Mouse (Mus musculus): Measurements from ENCODE around the gene Arl8b. TPM values are rescaled to one million over a fixed set of nuclear protein-coding genes. Genes with fewer than 3 reads are reported as not detected.

Arl8b gene
- polyA plus RNA-seq, 1 experiment from 2014 or later: 124 TPM

- Histone ChIP-seq H3K9ac (no peak overlapping the region), H3K36me3 (replicated peaks; ENCODE audit: control insufficient read depth, insufficient read depth) (no peaks in the 10 kb centered on the region), H3K4me3 (replicated peaks; ENCODE audit: low read length) (no peak overlapping the region), H3K27ac (no peak overlapping the region), H3K27me3 (ENCODE audit: control insufficient read depth, insufficient read depth, low read length) (no peaks in the 10 kb centered on the region), H3K9me3 (ENCODE audit: control insufficient read depth, low read length) (no peaks in the 10 kb centered on the region), H3K4me1 (replicated peaks; ENCODE audit: control insufficient read depth, insufficient read depth, low read length) (no peaks in the 10 kb centered on the region), H3K4me2 (replicated peaks) (no peak overlapping the region)
- ATAC-seq (ENCODE audit: low FRiP score) (no peak), DNase-seq (ENCODE audit: low spot score) (no peak)
- 92% methylated on average over 7 of the region's 7 CpGs for WGBS
Measured at GRCm38 (mm10) chr6:108755936-108756335, 27.0 kb upstream of the Arl8b start.

GRCm38 (mm10) chr6:108758997-108759697 lies 23.8 kb upstream of the Arl8b start:
- Histone ChIP-seq H3K36me3 (replicated peaks; ENCODE audit: control insufficient read depth, insufficient read depth) (no peaks in the 10 kb centered on the region), H3K27me3 (ENCODE audit: control insufficient read depth, insufficient read depth, low read length) (no peaks in the 10 kb centered on the region), H3K4me2 (replicated peaks) (no peak overlapping the region), H3K4me1 (replicated peaks; ENCODE audit: control insufficient read depth, insufficient read depth, low read length) (no peaks in the 10 kb centered on the region), H3K9ac (no peak overlapping the region), H3K4me3 (replicated peaks; ENCODE audit: low read length) (no peak overlapping the region), H3K9me3 (ENCODE audit: control insufficient read depth, low read length) (no peaks in the 10 kb centered on the region), H3K27ac (no peak overlapping the region)
- 74% methylated on average over 10 of the region's 10 CpGs for WGBS
- ATAC-seq (ENCODE audit: low FRiP score) (no peak), DNase-seq (ENCODE audit: low spot score) (no peak)

GRCm38 (mm10) chr6:108759698-108760039 lies 23.2 kb upstream of the Arl8b start:
- Histone ChIP-seq H3K9ac (no peak overlapping the region), H3K27ac (no peak overlapping the region), H3K4me1 (replicated peaks; ENCODE audit: control insufficient read depth, insufficient read depth, low read length) (no peaks in the 10 kb centered on the region), H3K36me3 (replicated peaks; ENCODE audit: control insufficient read depth, insufficient read depth) (no peaks in the 10 kb centered on the region), H3K9me3 (ENCODE audit: control insufficient read depth, low read length) (no peaks in the 10 kb centered on the region), H3K27me3 (ENCODE audit: control insufficient read depth, insufficient read depth, low read length) (no peaks in the 10 kb centered on the region), H3K4me2 (replicated peaks) (no peak overlapping the region), H3K4me3 (replicated peaks; ENCODE audit: low read length) (no peak overlapping the region)
- ATAC-seq (ENCODE audit: low FRiP score): no peak
- no peak for DNase-seq (ENCODE audit: low spot score)
- 69% methylated on average over 5 of the region's 5 CpGs for WGBS

- no peaks in the 10 kb centered on the region for H3K4me1 ChIP-seq (replicated peaks; ENCODE audit: control insufficient read depth, insufficient read depth, low read length)
- no peaks in the 10 kb centered on the region for H3K36me3 ChIP-seq (replicated peaks; ENCODE audit: control insufficient read depth, insufficient read depth)
- ATAC-seq (ENCODE audit: low FRiP score): no peak
- DNase-seq (ENCODE audit: low spot score): no peak
- no peak overlapping the region for H3K4me3 ChIP-seq (replicated peaks; ENCODE audit: low read length)
- H3K4me2 ChIP-seq (replicated peaks): no peak overlapping the region
- 83% methylated on average over 3 of the region's 3 CpGs for WGBS
- H3K27me3 ChIP-seq (ENCODE audit: control insufficient read depth, insufficient read depth, low read length): no peaks in the 10 kb centered on the region
- no peak overlapping the region for H3K9ac ChIP-seq
- no peaks in the 10 kb centered on the region for H3K9me3 ChIP-seq (ENCODE audit: control insufficient read depth, low read length)
- no peak overlapping the region for H3K27ac ChIP-seq
Measured at GRCm38 (mm10) chr6:108770880-108771279, 12.0 kb upstream of the Arl8b start.

- 18% methylated on average over 9 of the region's 9 CpGs for WGBS
- Histone ChIP-seq H3K4me2 (replicated peaks) (no peak overlapping the region), H3K27ac (no peak overlapping the region), H3K36me3 (replicated peaks; ENCODE audit: control insufficient read depth, insufficient read depth) (no peaks in the 10 kb centered on the region), H3K9ac (no peak overlapping the region), H3K4me3 (replicated peaks; ENCODE audit: low read length) (no peak overlapping the region), H3K9me3 (ENCODE audit: control insufficient read depth, low read length) (no peaks in the 10 kb centered on the region), H3K27me3 (ENCODE audit: control insufficient read depth, insufficient read depth, low read length) (no peaks in the 10 kb centered on the region), H3K4me1 (replicated peaks; ENCODE audit: control insufficient read depth, insufficient read depth, low read length) (no peaks in the 10 kb centered on the region)
- ATAC-seq (ENCODE audit: low FRiP score) (peak; percentile 74), DNase-seq (ENCODE audit: low spot score) (peak; percentile 81)
Measured at GRCm38 (mm10) chr6:108772913-108773312, 10.0 kb upstream of the Arl8b start.

- Histone ChIP-seq H3K9me3 (ENCODE audit: control insufficient read depth, low read length) (no peaks in the 10 kb centered on the region), H3K27ac (no peak overlapping the region), H3K4me3 (replicated peaks; ENCODE audit: low read length) (no peak overlapping the region), H3K36me3 (replicated peaks; ENCODE audit: control insufficient read depth, insufficient read depth) (no peaks in the 10 kb centered on the region), H3K27me3 (ENCODE audit: control insufficient read depth, insufficient read depth, low read length) (no peaks in the 10 kb centered on the region), H3K9ac (no peak overlapping the region), H3K4me1 (replicated peaks; ENCODE audit: control insufficient read depth, insufficient read depth, low read length) (no peaks in the 10 kb centered on the region), H3K4me2 (replicated peaks) (no peak overlapping the region)
- ATAC-seq (ENCODE audit: low FRiP score) (no peak), DNase-seq (ENCODE audit: low spot score) (no peak)
- 86% methylated on average over 6 of the region's 6 CpGs for WGBS
Measured at GRCm38 (mm10) chr6:108773480-108773879, 9.4 kb upstream of the Arl8b start.

GRCm38 (mm10) chr6:108776274-108776673 lies 6.6 kb upstream of the Arl8b start:
- Histone ChIP-seq H3K4me3 (replicated peaks; ENCODE audit: low read length) (no peak overlapping the region), H3K9ac (no peak overlapping the region), H3K36me3 (replicated peaks; ENCODE audit: control insufficient read depth, insufficient read depth) (no peaks in the 10 kb centered on the region), H3K4me2 (replicated peaks) (no peak overlapping the region), H3K27me3 (ENCODE audit: control insufficient read depth, insufficient read depth, low read length) (no peaks in the 10 kb centered on the region), H3K4me1 (replicated peaks; ENCODE audit: control insufficient read depth, insufficient read depth, low read length) (no peaks in the 10 kb centered on the region), H3K27ac (no peak overlapping the region), H3K9me3 (ENCODE audit: control insufficient read depth, low read length) (no peaks in the 10 kb centered on the region)
- DNase-seq (ENCODE audit: low spot score): no peak
- ATAC-seq (ENCODE audit: low FRiP score): no peak

- Histone ChIP-seq H3K27ac (no peak overlapping the region), H3K4me1 (replicated peaks; ENCODE audit: control insufficient read depth, insufficient read depth, low read length) (no peaks in the 10 kb centered on the region), H3K4me3 (replicated peaks; ENCODE audit: low read length) (no peak overlapping the region), H3K27me3 (ENCODE audit: control insufficient read depth, insufficient read depth, low read length) (no peaks in the 10 kb centered on the region), H3K36me3 (replicated peaks; ENCODE audit: control insufficient read depth, insufficient read depth) (no peaks in the 10 kb centered on the region), H3K9me3 (ENCODE audit: control insufficient read depth, low read length) (no peaks in the 10 kb centered on the region), H3K9ac (no peak overlapping the region), H3K4me2 (replicated peaks) (no peak overlapping the region)
- ATAC-seq (ENCODE audit: low FRiP score): no peak
- DNase-seq (ENCODE audit: low spot score): no peak
- WGBS: 82% methylated on average over 8 of the region's 8 CpGs
Measured at GRCm38 (mm10) chr6:108777560-108778287, 5.2 kb upstream of the Arl8b start.

GRCm38 (mm10) chr6:108778399-108778798 lies 4.5 kb upstream of the Arl8b start:
- DNase-seq (ENCODE audit: low spot score) (no peak), ATAC-seq (ENCODE audit: low FRiP score) (no peak)
- Histone ChIP-seq H3K4me1 (replicated peaks; ENCODE audit: control insufficient read depth, insufficient read depth, low read length) (no peaks in the 10 kb centered on the region), H3K9ac (no peak overlapping the region), H3K9me3 (ENCODE audit: control insufficient read depth, low read length) (no peaks in the 10 kb centered on the region), H3K27me3 (ENCODE audit: control insufficient read depth, insufficient read depth, low read length) (no peaks in the 10 kb centered on the region), H3K4me2 (replicated peaks) (no peak overlapping the region), H3K36me3 (replicated peaks; ENCODE audit: control insufficient read depth, insufficient read depth) (no peaks in the 10 kb centered on the region), H3K27ac (no peak overlapping the region), H3K4me3 (replicated peaks; ENCODE audit: low read length) (no peak overlapping the region)
- 75% methylated on average over 5 of the region's 5 CpGs for WGBS
